Mouse (Mus musculus) heart, embryonic 12.5 days (tissue): ENCODE results near the gene Atp11a. TPM values are rescaled to one million over a fixed set of nuclear protein-coding genes. Genes with fewer than 3 reads are reported as not detected.

Source experiments
- ATAC-seq: fragments of 200-750 bp; cut with Nextera tagmentation; 2 replicates; pipeline ENCODE4 v1.8.0; 2017; ENCODE audit warnings: moderate TSS enrichment, moderate library complexity; ENCODE audit not compliant: insufficient number of reproducible peaks, low FRiP score
- H3K27ac ChIP-seq: fragments of 300-500 bp; sonication (generic); 2 replicates; pipeline ENCODE4 v1.5.1; 2016; ENCODE audit warnings: mild to moderate bottlenecking, moderate library complexity; ENCODE audit not compliant: poor library complexity, severe bottlenecking
- H3K27me3 ChIP-seq: fragments of 300-500 bp; sonication (generic); replicated peaks from 2 replicates; pipeline ENCODE4 v1.6.1; 2016; ENCODE audit warnings: mild to moderate bottlenecking, moderate library complexity
- H3K36me3 ChIP-seq: fragments of 300-500 bp; sonication (generic); 2 replicates; pipeline ENCODE4 v1.6.1; 2016; ENCODE audit warnings: mild to moderate bottlenecking, moderate library complexity
- H3K4me1 ChIP-seq: fragments of 300-500 bp; sonication (generic); replicated peaks from 2 replicates; pipeline ENCODE4 v1.6.1; 2016; ENCODE audit warnings: mild to moderate bottlenecking
- H3K4me2 ChIP-seq: fragments of 300-500 bp; sonication (generic); 2 replicates; pipeline ENCODE4 v1.6.1; 2016; ENCODE audit warnings: mild to moderate bottlenecking, moderate library complexity
- H3K4me3 ChIP-seq: fragments of 300-500 bp; sonication (generic); 2 replicates; pipeline ENCODE4 v1.5.1; 2016; ENCODE audit warnings: mild to moderate bottlenecking
- H3K9ac ChIP-seq: fragments of 300-500 bp; sonication (generic); 2 replicates; pipeline ENCODE4 v1.6.1; 2016; ENCODE audit warnings: mild to moderate bottlenecking, moderate library complexity
- H3K9me3 ChIP-seq: fragments of 300-500 bp; sonication (generic); replicated peaks from 2 replicates; pipeline ENCODE4 v1.6.1; 2016; ENCODE audit warnings: mild to moderate bottlenecking, moderate library complexity
- whole genome bisulfite sequencing: fragments of 180-500 bp; shearing (Covaris S2); methylation state at CpG from one replicate; pipeline ENCODE4 v1.1.7; 2016; 5-methylcytosine and 5-hydroxymethylcytosine counted together
- polyA plus RNA-seq: library from polyadenylated mRNA; unstranded; fragments of >200 nt; fragmentation: Nextera tagmentation; extraction: Ambion mirVana; gene quantifications from 2 replicates; pipeline ENCODE4 v1.2.1, GENCODE M21; 2016

Gene Atp11a
- polyA plus RNA-seq, 1 experiment from 2014 or later, result 21.5 TPM

DNA sequence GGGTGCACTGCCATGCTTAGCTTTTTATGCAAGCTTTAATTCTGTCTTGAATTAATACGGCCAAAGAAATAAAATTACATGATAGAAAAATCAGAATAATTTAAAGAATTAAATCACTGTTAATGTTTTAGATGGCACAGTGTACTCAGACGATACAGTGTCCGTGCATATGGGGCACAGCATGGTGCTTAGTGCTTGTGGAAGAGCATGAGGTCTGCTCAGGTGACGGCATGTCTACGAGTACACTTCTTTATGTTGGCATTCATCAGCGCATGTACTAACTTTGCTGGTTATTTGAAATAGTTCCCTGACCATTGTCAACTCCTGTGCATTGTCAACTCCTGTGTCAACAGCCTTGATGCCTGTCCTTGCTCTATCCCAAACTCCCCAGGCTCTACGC is 12.5 kb downstream of the Atp11a start:
- no peak for ATAC-seq
- no peak overlapping the region for H3K27ac ChIP-seq
- H3K4me2 ChIP-seq, result no peak overlapping the region
- WGBS, result 86% methylated on average over 7 of the region's 7 CpGs
- H3K4me3 ChIP-seq, result no peak overlapping the region
- H3K36me3 ChIP-seq, result no peaks in the 10 kb centered on the region
- H3K27me3 ChIP-seq, result no peaks in the 10 kb centered on the region
- H3K9me3 ChIP-seq, result no peaks in the 10 kb centered on the region
- no peak overlapping the region for H3K9ac ChIP-seq
- peaks cover 59% of the 10 kb centered on the region for H3K4me1 ChIP-seq

DNA sequence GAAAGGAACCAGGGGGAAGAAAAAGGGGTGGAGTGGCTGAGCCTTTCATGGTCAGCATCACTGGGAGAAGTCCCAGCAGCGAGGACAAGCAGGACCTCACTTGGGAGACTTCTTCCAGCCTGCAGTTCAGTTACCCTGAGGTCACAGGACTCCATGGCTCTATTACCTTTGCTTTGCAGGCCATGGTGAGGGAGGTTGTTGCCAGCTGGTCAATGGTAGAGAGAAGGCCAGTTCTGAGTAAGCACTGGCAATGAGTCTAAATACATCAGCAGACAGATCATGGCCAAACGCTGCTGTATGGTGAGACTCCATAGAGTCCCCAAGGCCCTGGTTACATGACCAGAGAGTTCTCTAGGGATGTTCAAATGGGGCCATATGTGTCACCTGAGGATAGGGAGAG is 15.5 kb downstream of the Atp11a start:
- WGBS, result 91% methylated on average over 2 of the region's 2 CpGs
- Histone ChIP-seq H3K4me2 (no peak overlapping the region), H3K4me3 (no peak overlapping the region), H3K27ac (no peak overlapping the region), H3K4me1 (peaks cover 79% of the 10 kb centered on the region), H3K36me3 (no peaks in the 10 kb centered on the region), H3K9me3 (no peaks in the 10 kb centered on the region), H3K27me3 (no peaks in the 10 kb centered on the region), H3K9ac (0 out of 2 replicates have a peak overlapping the region, but pooled peaks have one; percentile 13)
- no peak for ATAC-seq

DNA sequence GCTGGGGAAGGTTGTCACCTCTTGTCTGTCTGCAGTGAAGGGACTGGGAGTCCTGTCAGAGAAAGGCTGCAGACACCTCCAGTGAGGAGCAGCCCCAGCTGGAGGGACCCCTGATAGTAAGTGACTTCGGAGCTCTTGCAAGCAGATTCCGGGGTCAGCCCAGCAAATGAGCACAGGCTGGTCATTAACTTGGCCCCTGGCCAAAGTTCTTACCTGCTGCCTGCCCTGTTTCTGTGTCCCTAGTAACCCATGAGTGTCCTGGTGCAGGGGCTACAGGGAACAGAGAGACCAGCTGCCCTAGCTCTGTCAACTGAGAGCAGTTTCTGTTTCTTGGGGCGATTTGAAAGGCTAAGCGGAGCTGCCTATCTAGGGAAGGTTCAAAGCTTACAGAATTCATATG is 17.1 kb downstream of the Atp11a start:
- ATAC-seq, result no peak
- WGBS, result 57% methylated on average over 4 of the region's 4 CpGs
- Histone ChIP-seq H3K4me3 (no peak overlapping the region), H3K27ac (peak overlapping the region; percentile 92), H3K27me3 (no peaks in the 10 kb centered on the region), H3K4me1 (peaks cover 76% of the 10 kb centered on the region), H3K36me3 (no peaks in the 10 kb centered on the region), H3K9me3 (no peaks in the 10 kb centered on the region), H3K9ac (0 out of 2 replicates have a peak overlapping the region, but pooled peaks have one; percentile 28), H3K4me2 (no peak overlapping the region)

DNA sequence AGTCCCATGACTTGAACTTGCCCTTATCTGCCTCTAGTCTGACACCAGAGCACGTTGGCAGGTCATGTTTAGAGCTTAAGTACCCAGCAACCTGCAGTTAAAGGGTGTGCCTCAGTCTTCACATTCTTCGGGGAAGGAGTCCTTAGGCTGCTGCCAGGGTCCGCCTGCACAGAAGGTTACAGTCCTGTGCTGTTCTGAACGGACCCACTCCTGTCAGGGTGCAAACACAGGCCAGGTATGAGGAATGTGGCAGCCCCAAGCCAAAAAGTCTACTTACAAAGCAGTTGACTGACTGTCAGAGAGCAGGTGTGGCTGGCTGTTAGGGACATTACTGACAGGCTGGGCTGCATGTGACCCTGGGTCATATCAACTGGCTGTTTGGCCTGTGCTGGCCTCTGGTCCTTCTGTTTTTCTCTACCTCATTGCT is 18.1 kb downstream of the Atp11a start:
- Histone ChIP-seq H3K27me3 (no peaks in the 10 kb centered on the region), H3K9me3 (no peaks in the 10 kb centered on the region), H3K27ac (peak overlapping the region; percentile 92), H3K9ac (0 out of 2 replicates have a peak overlapping the region, but pooled peaks have one; percentile 17), H3K4me1 (peaks cover 78% of the 10 kb centered on the region), H3K4me3 (no peak overlapping the region), H3K36me3 (no peaks in the 10 kb centered on the region), H3K4me2 (peak overlapping the region; percentile 47)
- WGBS, result 32% methylated on average over 4 of the region's 4 CpGs
- ATAC-seq, result 0 out of 2 replicates have a peak, but pooled peaks have one; percentile 5

DNA sequence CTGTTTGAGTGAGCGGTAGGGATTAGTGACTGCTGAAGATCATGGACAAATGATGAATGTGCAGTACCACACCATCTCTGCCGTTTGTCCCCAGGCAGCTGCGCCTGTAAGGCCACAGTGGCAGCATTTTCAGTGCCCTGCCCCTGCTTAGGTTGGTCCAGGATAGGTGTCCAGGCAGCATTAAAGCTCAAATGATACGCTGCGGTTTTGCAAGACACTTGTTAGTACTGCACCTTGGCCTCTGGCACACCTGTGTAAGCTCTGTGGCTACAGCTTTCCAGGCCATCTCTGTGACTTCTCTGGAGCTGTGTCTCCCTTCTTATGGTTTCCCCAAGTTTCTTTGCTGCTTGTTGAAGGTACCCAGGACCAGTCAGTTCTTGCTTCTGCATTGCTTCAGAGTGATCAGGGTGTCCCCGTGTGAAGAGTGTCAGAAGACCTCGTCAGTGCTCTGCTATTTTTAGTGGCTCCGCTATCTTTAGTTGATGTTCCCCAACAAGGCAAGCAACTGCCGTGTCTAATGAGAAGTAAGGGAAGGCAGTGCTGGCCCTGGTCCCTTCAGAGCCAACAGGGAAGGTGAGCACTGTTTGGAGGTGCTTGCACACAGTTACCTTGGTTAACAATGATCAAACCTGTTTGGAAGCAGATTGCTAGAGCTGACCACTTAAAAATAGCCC is 18.6 kb downstream of the Atp11a start:
- Histone ChIP-seq H3K4me1 (peaks cover 78% of the 10 kb centered on the region), H3K4me3 (no peak overlapping the region), H3K4me2 (peak overlapping the region; percentile 47), H3K36me3 (no peaks in the 10 kb centered on the region), H3K9ac (peak overlapping the region; percentile 17; the same call in 1 of the 2 replicates), H3K27me3 (no peaks in the 10 kb centered on the region), H3K27ac (peak overlapping the region; percentile 92), H3K9me3 (no peaks in the 10 kb centered on the region)
- no peak for ATAC-seq
- WGBS, result 44% methylated on average over 9 of the region's 9 CpGs

DNA sequence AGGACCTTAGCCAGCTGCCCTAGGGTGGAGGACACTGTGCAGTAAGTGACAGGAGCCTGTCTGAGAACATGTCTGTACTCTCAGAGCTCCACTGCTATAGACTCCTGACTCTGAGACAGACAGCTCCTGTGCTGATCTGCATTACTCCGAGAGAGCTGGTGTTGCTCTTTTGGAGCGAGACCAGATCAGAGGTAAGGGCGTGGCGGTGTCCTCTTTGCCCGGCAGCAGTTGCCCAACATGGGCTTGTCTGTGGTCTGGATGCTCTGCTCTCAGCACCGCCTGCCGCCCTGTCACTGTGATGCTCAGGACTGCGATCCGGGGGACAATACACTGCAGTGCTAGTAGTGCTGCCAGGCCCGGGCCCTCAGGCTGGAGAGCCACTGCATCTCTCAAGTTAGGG is 19.4 kb downstream of the Atp11a start:
- WGBS, result 52% methylated on average over 10 of the region's 10 CpGs
- Histone ChIP-seq H3K27me3 (no peaks in the 10 kb centered on the region), H3K27ac (peak overlapping the region; percentile 92), H3K9me3 (no peaks in the 10 kb centered on the region), H3K4me3 (no peak overlapping the region), H3K9ac (0 out of 2 replicates have a peak overlapping the region, but pooled peaks have one; percentile 19), H3K4me2 (peak overlapping the region; percentile 47), H3K36me3 (no peaks in the 10 kb centered on the region), H3K4me1 (peaks cover 81% of the 10 kb centered on the region)
- ATAC-seq, result no peak

DNA sequence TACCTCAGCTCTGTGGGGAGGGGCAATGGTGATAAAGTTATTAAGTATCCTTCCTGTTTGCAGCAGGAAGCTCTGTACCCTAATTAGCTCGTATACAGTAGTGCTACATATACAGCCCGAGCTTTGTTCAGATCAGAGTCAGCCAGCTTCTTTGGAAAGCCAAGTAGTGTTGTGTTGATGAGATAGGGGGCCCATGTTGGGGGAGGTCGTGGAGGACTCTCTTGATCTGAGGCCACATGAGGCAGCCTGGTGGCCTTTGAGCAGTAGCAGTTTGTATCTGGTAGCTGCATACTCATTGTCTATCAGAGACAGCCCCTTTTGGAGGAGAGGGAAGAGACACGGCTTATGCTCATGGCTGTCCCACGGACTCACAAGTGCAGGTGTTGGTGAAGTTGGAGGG is 20.4 kb downstream of the Atp11a start:
- no peaks in the 10 kb centered on the region for H3K27me3 ChIP-seq
- no peaks in the 10 kb centered on the region for H3K36me3 ChIP-seq
- no peak overlapping the region for H3K4me3 ChIP-seq
- no peaks in the 10 kb centered on the region for H3K9me3 ChIP-seq
- WGBS, result 45% methylated on average over 5 of the region's 5 CpGs
- ATAC-seq, result no peak
- no peak overlapping the region for H3K9ac ChIP-seq
- peaks cover 78% of the 10 kb centered on the region for H3K4me1 ChIP-seq
- peak overlapping the region; percentile 92; the same call in 1 of the 2 replicates for H3K27ac ChIP-seq
- H3K4me2 ChIP-seq, result no peak overlapping the region

DNA sequence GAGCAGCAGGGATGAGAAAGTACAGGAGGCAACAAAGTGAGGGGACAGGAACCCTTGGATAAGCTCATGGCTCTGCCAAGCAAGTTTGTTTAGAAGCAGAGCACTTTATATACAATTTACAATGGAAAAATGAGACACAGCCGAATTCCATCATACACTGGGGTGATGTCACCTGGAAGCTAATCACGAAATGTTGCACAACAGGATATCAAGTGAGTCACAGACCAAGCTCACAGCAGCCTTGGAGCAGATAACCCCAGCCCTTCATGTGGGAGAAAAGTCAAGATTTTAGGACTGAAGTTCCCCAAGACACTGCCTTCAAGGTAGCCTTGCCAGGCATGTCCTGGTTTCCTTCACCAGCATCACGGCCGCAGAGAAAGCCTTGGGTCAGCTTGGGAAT is 22.7 kb downstream of the Atp11a start:
- WGBS, result 45% methylated on average over 4 of the region's 4 CpGs
- Histone ChIP-seq H3K4me2 (no peak overlapping the region), H3K36me3 (0 out of 2 replicates have a peak, but pooled peaks cover 4% of the 10 kb centered on the region), H3K4me3 (no peak overlapping the region), H3K27ac (0 out of 2 replicates have a peak overlapping the region, but pooled peaks have one; percentile 7), H3K9me3 (no peaks in the 10 kb centered on the region), H3K4me1 (peaks cover 68% of the 10 kb centered on the region), H3K9ac (no peak overlapping the region), H3K27me3 (no peaks in the 10 kb centered on the region)
- ATAC-seq, result no peak

DNA sequence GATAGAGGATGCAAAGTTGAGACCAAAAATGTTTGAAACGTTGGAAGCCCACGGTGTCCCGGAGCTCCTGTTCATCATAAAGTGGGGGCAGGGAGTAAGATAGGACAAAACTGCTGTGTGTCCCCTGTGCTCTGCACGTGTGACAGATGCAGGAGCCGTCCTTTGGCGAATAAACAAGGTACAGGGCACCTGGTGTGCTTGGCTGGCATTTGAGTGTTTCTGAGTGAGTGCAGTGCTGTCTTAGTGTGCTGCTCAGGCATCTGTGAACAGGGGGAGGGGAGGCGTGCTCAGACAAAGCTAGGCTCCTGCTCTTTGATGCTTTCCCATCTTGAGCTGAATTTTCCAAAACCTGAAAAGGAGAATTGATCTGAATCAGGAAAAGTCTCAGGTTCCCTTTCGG is 28.7 kb downstream of the Atp11a start:
- H3K27ac ChIP-seq, result no peak overlapping the region
- 0 out of 2 replicates have a peak, but pooled peaks cover 4% of the 10 kb centered on the region for H3K36me3 ChIP-seq
- H3K4me2 ChIP-seq, result no peak overlapping the region
- 63% methylated on average over 8 of the region's 8 CpGs for WGBS
- no peak for ATAC-seq
- H3K4me1 ChIP-seq, result peaks cover 54% of the 10 kb centered on the region
- no peaks in the 10 kb centered on the region for H3K9me3 ChIP-seq
- H3K9ac ChIP-seq, result no peak overlapping the region
- H3K27me3 ChIP-seq, result no peaks in the 10 kb centered on the region
- no peak overlapping the region for H3K4me3 ChIP-seq

DNA sequence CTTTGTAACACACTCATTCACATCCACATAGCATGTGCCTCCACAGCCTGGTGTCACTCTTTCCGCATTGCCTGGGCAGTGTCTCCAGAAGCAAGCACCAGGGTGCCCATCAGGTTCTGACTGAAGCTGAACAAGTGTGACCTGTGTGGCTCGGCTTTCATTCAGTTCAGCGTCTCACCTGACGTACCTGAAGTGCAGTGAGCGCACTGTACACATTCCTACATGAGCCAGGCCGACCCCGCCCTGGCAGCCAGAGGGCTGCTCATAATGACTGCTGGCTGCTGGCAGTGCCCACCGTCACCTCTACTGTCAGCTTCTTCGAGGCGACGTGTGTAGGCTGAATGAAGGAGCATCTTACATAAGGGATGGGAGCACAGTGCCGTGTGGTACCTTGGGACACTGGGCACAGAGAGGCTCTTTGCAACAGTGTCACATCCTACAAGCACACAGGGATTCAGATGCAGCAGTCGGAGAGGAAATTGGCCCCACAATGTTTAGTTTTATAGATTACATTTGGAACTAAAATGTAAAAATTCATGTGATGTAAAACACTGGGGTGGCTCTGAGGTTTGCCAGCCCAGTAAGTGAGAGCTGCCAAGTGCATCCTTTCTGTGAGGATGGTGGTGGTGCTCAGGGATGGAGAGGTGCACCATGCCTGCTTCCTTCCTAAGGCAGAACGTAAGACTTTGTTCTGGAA is 29.6 kb downstream of the Atp11a start:
- no peak overlapping the region for H3K4me2 ChIP-seq
- peaks cover 49% of the 10 kb centered on the region for H3K4me1 ChIP-seq
- WGBS, result 81% methylated on average over 14 of the region's 14 CpGs
- no peak overlapping the region for H3K9ac ChIP-seq
- no peak overlapping the region for H3K27ac ChIP-seq
- H3K9me3 ChIP-seq, result no peaks in the 10 kb centered on the region
- no peaks in the 10 kb centered on the region for H3K27me3 ChIP-seq
- H3K36me3 ChIP-seq, result 0 out of 2 replicates have a peak, but pooled peaks cover 4% of the 10 kb centered on the region
- no peak for ATAC-seq
- no peak overlapping the region for H3K4me3 ChIP-seq

DNA sequence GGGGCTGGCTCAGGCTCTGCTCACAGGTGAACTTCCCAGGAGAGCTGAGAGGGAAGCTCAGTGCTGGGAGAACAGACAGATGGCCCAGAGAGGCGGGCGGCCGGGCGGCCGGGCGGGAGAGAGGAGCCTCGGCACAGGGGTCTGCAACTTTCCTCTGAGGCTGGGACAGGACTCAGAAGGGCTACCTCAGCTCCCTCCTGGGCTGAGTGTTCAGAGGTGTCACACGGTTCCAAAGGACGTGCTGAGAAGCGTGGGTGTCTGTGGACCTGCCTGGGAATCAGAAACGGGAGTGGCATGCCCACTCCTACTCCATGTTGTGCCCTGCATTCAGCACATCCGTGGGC is 30.1 kb downstream of the Atp11a start:
- Histone ChIP-seq H3K4me2 (no peak overlapping the region), H3K36me3 (0 out of 2 replicates have a peak, but pooled peaks cover 4% of the 10 kb centered on the region), H3K4me3 (no peak overlapping the region), H3K27me3 (no peaks in the 10 kb centered on the region), H3K27ac (no peak overlapping the region), H3K4me1 (peaks cover 51% of the 10 kb centered on the region), H3K9ac (no peak overlapping the region), H3K9me3 (no peaks in the 10 kb centered on the region)
- ATAC-seq, result no peak
- WGBS, result 77% methylated on average over 7 of the region's 12 CpGs
